Mouse (Mus musculus) right cerebral cortex, postnatal 14 days (tissue): Measurements from ENCODE around the gene Kcnb1.
A peak's percentile ranks its signal among the peaks of the same experiment; 100 is the strongest.

ENCODE experiments used
- DNase-seq: peaks from one replicate; pipeline ENCODE4 v3.0.0; 2022

Gene Kcnb1

DNA sequence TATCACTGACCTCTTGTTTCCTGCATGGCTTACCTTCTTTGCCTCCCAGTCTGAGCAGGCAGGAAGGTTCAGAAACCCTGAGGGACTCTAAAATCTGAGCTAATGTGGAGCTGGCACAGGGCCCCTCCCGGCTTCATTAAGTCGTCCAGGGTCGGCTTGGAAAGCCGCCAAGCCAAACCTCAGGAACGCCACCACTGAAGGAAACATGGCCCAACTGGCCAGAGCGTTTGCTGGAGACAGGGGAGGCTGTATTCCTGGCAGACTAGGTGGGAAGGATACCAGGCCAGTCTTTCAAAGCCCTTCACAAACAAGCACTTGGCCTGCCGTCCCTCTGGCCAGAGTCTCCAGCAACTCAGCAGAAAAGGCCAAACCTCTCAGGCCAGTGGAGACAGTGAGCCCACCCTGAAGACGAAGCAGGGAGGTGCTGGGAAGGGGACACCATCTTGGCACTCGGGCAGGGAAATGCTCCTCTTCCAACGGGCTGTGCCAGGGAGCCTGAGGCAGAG is 27.4 kb downstream of the Kcnb1 start:
- DNase-seq, result no peak

DNA sequence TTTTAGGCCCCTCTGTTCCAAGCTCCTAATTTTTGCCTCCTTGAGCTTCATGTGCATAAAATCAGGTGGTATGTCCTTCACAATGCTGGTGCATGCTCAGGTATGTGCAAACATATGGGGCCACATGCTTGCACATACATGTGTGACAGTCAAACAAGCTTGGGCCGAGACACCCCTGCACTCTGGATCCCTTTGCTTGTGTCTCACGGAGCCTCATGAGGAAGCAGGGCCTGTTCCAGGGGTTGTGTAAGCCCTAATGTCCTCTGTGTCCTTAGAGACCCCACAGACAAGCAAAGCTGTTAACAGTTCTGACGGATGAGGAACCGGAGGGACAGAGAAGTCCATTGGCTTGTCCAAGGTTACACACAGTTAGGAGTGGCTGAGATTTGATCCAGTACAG is 30.2 kb downstream of the Kcnb1 start:
- DNase-seq, result no peak

- DNase-seq, result no peak
These were observed 31.2 kb downstream of the Kcnb1 start for GRCm38 (mm10) chr2:167158780-167159179.

- DNase-seq, result no peak
These were observed 33.7 kb downstream of the Kcnb1 start for GRCm38 (mm10) chr2:167156118-167156715.

DNA sequence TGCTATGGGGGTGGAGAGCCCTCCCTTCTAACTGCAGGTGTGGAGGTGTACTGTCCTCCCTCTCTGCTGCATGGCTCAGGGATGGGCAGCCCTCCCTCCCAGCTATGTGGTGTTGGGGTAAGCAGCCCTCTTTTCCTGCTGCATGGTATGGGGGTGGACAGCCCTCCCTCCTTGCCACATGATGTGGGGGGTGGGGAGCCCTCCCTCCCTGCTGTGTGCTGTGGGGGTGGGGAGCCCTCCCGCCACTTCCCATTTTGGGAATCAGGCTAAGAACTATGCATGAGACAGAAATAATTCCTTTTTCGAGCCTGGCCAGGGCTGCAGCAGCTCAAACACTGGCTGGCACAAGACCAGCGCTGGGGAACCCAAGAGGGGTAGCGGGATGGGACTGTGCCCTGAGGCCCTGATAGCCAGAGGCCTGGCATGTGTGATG is 34.4 kb downstream of the Kcnb1 start:
- DNase-seq, result peak; percentile 69

- no peak for DNase-seq
These were observed 39.1 kb downstream of the Kcnb1 start for GRCm38 (mm10) chr2:167150880-167151279.

GRCm38 (mm10) chr2:167150135-167150534 is 39.8 kb downstream of the Kcnb1 start:
- DNase-seq, result no peak

DNA sequence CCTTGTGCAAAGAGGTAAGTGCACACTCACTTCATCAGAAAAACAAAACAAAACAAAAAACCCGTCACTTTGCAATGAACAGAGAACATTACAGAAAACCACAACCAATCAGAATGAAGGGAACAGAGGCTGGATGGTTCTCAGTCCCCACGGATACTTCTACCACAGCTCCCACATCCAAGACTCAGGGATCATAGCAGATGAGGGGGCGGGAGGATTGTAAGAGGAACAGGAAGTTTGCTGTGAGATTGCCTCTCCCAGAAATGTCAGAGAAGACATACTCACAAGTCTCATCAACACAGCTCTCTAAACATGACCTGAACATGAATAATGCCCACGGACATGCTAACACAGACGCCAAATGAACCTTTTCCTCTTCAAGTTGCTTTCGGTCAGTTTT is 40.9 kb downstream of the Kcnb1 start:
- no peak for DNase-seq

GRCm38 (mm10) chr2:167147708-167148107 is 42.2 kb downstream of the Kcnb1 start:
- DNase-seq, result no peak

DNA sequence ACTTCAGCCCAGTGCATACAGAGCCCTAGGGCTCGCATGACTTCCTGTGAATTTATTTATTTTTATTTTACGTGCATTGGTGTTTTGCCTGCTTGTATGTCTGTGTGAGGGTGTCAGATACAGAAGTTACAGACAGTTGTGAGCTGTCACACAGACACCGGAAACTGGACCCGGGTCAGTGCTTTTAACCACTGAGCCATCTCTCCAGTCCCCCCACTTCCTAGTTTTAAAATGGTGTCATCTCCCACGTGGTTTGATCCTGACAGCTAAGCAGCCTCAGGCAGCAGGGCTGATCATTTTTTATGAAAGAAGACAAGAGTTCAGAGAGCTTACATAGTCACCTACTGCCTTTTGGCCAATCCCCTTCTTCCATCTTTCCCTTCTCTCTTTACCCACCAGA is 44.1 kb downstream of the Kcnb1 start:
- no peak for DNase-seq

DNA sequence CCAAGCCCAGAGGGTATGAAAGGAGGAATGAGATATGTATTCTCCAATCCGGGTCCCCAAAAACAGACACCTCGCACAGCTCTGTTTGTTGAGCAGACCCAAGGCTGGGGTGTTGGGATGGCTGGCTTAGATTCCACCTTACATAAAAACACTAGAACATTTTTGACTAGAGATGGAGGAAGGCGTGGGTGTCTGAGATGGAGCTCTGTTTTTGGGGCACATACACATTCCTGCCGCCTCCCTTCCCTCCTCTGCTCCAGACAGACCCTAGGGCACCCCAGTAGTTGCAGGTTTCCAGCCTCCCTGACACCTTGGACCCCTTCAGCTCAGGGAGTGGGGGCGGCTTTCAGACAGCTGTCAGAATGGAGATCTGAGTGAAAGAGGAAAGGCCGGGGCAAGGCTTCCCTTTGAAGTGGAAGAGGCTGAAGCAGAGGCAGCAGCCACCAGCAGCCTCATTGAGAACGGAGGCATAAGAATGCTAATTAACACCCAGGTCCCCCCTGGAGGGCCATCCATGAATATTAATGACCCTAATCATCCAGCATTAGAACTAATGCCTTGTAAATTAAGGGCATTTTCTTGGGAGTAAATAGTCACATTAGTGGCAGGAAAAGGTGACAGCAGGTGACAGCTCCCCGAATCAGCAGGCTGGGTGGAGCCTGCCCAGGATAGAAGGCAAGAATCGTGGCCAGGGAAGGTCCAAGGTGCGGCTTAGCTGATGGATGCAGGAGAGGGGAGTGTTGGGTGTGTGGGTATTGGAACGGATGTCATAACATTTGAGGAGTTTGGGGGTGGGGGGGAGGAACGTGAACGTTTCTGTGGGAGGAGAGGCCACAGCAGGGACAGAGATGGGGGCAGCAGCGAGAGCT is 45.3 kb downstream of the Kcnb1 start:
- no peak for DNase-seq

DNA sequence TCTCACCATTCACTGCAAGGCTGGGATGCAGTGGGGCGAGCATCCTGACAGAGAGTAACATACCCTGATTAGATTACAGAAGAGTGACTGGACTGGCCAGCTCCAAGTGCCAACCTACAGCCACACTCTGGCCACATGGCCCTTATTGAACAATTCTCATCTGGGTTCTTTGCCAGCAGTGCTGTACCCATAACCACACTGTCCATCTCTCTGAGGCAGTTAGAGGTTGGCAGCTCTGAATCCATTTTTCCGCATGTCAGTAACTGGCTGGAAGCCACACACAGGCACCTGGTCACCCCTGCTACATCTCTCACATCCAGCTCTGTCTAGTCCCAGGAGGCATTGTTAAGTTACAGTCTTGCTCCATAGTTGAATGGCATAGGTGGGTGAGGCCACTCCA is 46.0 kb downstream of the Kcnb1 start:
- no peak for DNase-seq

DNA sequence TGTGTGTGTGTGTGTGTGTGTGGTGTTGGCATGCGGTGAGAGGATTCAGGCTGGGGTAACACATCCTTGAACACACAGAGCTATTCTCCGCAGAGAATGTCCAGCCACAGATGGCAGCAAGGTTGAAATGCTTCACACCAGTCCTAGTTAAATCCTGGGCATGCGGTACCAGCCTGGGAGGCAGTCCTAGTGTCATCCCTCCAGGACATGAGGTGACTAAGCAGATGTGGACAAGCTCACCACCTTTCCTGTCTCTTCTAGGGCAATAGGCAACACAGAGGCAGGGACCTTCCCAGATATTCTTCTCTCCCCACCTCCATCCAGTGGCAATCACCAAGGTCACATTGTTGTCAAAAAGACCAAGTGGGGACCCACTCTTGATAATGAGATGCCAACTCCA is 47.7 kb downstream of the Kcnb1 start:
- DNase-seq, result no peak

- DNase-seq, result no peak
These were observed 48.1 kb downstream of the Kcnb1 start for GRCm38 (mm10) chr2:167141810-167142209.

DNA sequence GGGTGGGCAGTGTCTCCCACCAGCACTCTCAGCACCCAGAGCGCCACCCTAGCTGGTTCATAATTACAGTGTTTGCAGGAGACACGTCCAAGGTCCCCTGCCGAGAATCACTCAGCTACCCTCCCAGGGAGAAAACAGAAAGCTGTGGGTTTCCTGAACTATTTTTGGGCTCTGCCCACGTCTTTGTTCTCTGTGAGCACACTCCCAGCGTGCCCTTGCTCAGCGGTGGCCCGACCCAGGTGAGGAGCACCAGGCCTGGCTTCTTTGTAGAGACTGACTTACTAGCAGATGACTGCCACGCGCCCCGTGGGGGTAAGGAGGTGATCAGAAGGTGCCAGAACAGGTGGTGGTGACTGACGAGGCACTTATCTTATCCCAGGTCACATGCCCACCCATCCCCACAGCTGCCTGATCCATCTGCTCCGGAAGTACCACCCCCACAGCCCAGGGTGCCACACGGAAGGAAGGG is 50.1 kb downstream of the Kcnb1 start:
- no peak for DNase-seq

- no peak for DNase-seq
These were observed 51.3 kb downstream of the Kcnb1 start for GRCm38 (mm10) chr2:167138611-167139010.

DNA sequence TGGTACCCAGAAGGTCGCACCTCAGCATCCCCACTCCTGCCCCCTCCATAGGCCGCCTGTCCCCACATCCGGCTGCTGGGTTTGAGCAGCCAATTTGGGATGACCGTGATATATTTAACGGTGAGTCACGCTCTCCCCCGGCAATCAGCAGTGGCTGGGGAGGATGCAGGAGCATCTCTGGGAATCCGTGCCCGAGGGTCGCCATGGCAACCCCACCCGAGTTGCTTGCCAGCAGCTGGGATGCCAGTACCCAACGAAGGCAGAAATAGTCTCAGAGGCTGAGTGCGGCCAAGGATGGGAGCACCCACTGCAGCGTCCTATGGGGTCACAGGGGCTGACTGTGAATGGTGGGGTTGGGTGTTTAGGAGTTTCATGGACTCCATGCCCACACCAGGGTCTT is 53.0 kb downstream of the Kcnb1 start:
- peak; percentile 95 for DNase-seq

GRCm38 (mm10) chr2:167132041-167132440 is 57.9 kb downstream of the Kcnb1 start:
- DNase-seq, result no peak

GRCm38 (mm10) chr2:167130050-167130770 is 59.7 kb downstream of the Kcnb1 start:
- no peak for DNase-seq

DNA sequence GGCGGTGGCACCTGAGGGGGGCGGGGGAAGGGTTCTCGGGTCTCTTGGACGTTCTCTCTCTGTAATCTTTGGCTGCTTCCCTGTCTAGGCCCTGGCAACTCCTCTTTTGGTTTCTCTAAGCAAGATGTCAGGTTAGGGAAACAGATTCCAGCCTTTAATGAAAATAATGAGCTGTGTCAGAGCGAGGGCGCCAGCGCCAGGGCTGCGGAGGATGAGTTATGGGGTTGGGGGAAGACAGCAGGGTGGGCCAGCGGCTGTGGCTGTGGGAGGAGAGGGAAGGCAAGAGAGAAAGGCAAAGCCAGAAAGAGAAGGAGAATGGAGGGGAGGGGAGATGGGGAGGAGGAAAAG is 60.4 kb downstream of the Kcnb1 start:
- no peak for DNase-seq

DNA sequence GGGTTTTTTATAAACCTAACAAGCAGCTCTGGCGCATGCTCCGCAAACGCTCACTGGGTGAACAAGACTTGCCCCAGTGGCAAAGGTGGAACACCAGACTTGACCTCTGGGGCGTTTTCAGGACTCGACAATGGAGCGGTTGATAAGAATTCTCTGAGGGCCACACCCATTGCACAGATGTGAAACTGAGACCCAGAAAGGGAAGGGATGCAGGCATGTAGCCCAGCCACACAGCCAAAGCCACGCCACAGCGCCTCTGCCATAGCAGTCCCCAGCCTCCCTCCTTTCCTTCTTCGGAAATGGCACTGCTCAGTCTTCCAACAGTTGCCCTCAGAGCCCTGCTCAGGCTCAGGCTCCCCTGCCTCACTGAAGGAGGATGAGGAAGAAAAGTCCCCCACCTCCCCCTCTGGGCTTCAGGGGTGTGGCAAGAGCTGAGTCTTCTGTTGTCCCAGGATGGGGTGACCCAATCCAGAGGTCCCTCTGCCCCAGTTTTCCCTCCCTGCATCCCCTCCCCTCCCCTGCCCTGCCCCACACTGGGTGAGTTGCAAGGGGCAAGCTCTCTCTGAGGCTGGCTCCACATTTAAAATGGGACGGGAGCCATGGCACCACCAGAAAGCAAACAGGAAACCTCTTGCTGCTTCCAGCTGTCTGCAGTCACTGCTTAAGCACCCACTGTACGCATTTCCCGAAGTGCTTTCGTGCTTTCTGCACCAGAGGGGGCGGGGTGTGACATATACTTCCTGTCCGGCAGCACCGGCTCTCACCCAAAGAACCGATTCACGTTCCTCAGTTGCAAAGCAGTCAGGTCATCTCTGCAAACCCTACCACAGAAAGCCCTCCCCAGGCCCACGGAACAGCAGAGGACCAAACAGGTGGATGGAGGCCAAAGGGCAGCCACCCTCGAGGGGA is 61.0 kb downstream of the Kcnb1 start:
- no peak for DNase-seq

- DNase-seq, result no peak
These were observed 62.6 kb downstream of the Kcnb1 start for GRCm38 (mm10) chr2:167127404-167127803.

GRCm38 (mm10) chr2:167125781-167126180 is 64.2 kb downstream of the Kcnb1 start:
- DNase-seq, result no peak
